Mouse (Mus musculus): ENCODE data around the gene Olfr1396. TPM values are rescaled to one million over a fixed set of nuclear protein-coding genes. Genes with fewer than 3 reads are reported as not detected.

Olfr1396 gene
- polyA plus RNA-seq, 1 experiment from 2014 or later, result not detected

- Histone ChIP-seq H3K4me3 (replicated peaks) (no peak overlapping the region), H3K27me3 (replicated peaks) (no peaks in the 10 kb centered on the region), H3K9ac (replicated peaks) (no peak overlapping the region), H3K36me3 (no peaks in the 10 kb centered on the region), H3K27ac (replicated peaks) (no peak overlapping the region), H3K9me3 (replicated peaks) (no peaks in the 10 kb centered on the region), H3K4me2 (no peak overlapping the region), H3K4me1 (no peaks in the 10 kb centered on the region)
- WGBS, result 91% methylated on average over 5 of the region's 5 CpGs
- ATAC-seq (ENCODE audit: low FRiP score), result no peak
These were observed 25.6 kb downstream of the Olfr1396 start for GRCm38 (mm10) chr11:49088990-49089652.

- no peak for ATAC-seq (ENCODE audit: low FRiP score)
- H3K27me3 ChIP-seq (replicated peaks), result no peaks in the 10 kb centered on the region
These were observed 26.7 kb downstream of the Olfr1396 start for GRCm38 (mm10) chr11:49087830-49088616.

GRCm38 (mm10) chr11:49086858-49087361 lies 27.8 kb downstream of the Olfr1396 start:
- H3K27me3 ChIP-seq (replicated peaks), result no peaks in the 10 kb centered on the region
- no peaks in the 10 kb centered on the region for H3K9me3 ChIP-seq (replicated peaks)
- H3K4me2 ChIP-seq, result no peak overlapping the region
- H3K9ac ChIP-seq (replicated peaks), result no peak overlapping the region
- no peaks in the 10 kb centered on the region for H3K36me3 ChIP-seq
- no peak for ATAC-seq (ENCODE audit: low FRiP score)
- no peaks in the 10 kb centered on the region for H3K4me1 ChIP-seq
- H3K27ac ChIP-seq (replicated peaks), result no peak overlapping the region
- 86% methylated on average over 6 of the region's 6 CpGs for WGBS
- no peak overlapping the region for H3K4me3 ChIP-seq (replicated peaks)

More at GRCm38 (mm10) chr11:49087830-49088616, 26.7 kb downstream of the Olfr1396 start:
- Histone ChIP-seq H3K36me3 (no peaks in the 10 kb centered on the region), H3K4me3 (replicated peaks) (no peak overlapping the region), H3K4me2 (peak overlapping the region; percentile 13; the same call in 1 of the 2 replicates), H3K9ac (replicated peaks) (no peak overlapping the region), H3K9me3 (replicated peaks) (no peaks in the 10 kb centered on the region), H3K27ac (replicated peaks) (no peak overlapping the region), H3K4me1 (no peaks in the 10 kb centered on the region)
- WGBS, result 55% methylated on average over 22 of the region's 22 CpGs

GRCm38 (mm10) chr11:49084875-49085274 lies 29.8 kb downstream of the Olfr1396 start:
- Histone ChIP-seq H3K4me1 (no peaks in the 10 kb centered on the region), H3K4me2 (no peak overlapping the region), H3K9ac (replicated peaks) (no peak overlapping the region), H3K36me3 (no peaks in the 10 kb centered on the region), H3K27ac (replicated peaks) (no peak overlapping the region), H3K27me3 (replicated peaks) (no peaks in the 10 kb centered on the region), H3K4me3 (replicated peaks) (no peak overlapping the region), H3K9me3 (replicated peaks) (no peaks in the 10 kb centered on the region)
- no peak for ATAC-seq (ENCODE audit: low FRiP score)
- 35% methylated on average over 3 of the region's 3 CpGs for WGBS

GRCm38 (mm10) chr11:49084385-49084784 lies 30.3 kb downstream of the Olfr1396 start:
- no peak for ATAC-seq (ENCODE audit: low FRiP score)
- Histone ChIP-seq H3K27me3 (replicated peaks) (no peaks in the 10 kb centered on the region), H3K9ac (replicated peaks) (no peak overlapping the region), H3K4me3 (replicated peaks) (no peak overlapping the region), H3K9me3 (replicated peaks) (no peaks in the 10 kb centered on the region), H3K4me1 (no peaks in the 10 kb centered on the region), H3K36me3 (no peaks in the 10 kb centered on the region), H3K4me2 (no peak overlapping the region), H3K27ac (replicated peaks) (no peak overlapping the region)
- 88% methylated on average over 1 of the region's 1 CpGs for WGBS

- Histone ChIP-seq H3K27me3 (replicated peaks) (no peaks in the 10 kb centered on the region), H3K4me2 (no peak overlapping the region), H3K27ac (replicated peaks) (no peak overlapping the region), H3K36me3 (no peaks in the 10 kb centered on the region), H3K9me3 (replicated peaks) (no peaks in the 10 kb centered on the region), H3K4me1 (no peaks in the 10 kb centered on the region), H3K9ac (replicated peaks) (no peak overlapping the region), H3K4me3 (replicated peaks) (no peak overlapping the region)
- 80% methylated on average over 3 of the region's 3 CpGs for WGBS
- ATAC-seq (ENCODE audit: low FRiP score), result no peak
These were observed 30.9 kb downstream of the Olfr1396 start for GRCm38 (mm10) chr11:49083808-49084207.

- Histone ChIP-seq H3K4me3 (replicated peaks) (no peak overlapping the region), H3K4me1 (no peaks in the 10 kb centered on the region), H3K4me2 (no peak overlapping the region), H3K36me3 (no peaks in the 10 kb centered on the region), H3K27me3 (replicated peaks) (no peaks in the 10 kb centered on the region), H3K9me3 (replicated peaks) (no peaks in the 10 kb centered on the region), H3K27ac (replicated peaks) (no peak overlapping the region), H3K9ac (replicated peaks) (no peak overlapping the region)
- 98% methylated on average over 1 of the region's 1 CpGs for WGBS
- ATAC-seq (ENCODE audit: low FRiP score), result no peak
These were observed 31.5 kb downstream of the Olfr1396 start for GRCm38 (mm10) chr11:49083146-49083545.

- ATAC-seq (ENCODE audit: low FRiP score), result no peak
These were observed 32.8 kb downstream of the Olfr1396 start for GRCm38 (mm10) chr11:49081886-49082285.

GRCm38 (mm10) chr11:49081356-49081755 lies 33.3 kb downstream of the Olfr1396 start:
- no peak overlapping the region for H3K9ac ChIP-seq (replicated peaks)
- H3K36me3 ChIP-seq, result no peaks in the 10 kb centered on the region
- no peak overlapping the region for H3K4me3 ChIP-seq (replicated peaks)
- H3K27me3 ChIP-seq (replicated peaks), result no peaks in the 10 kb centered on the region
- no peak for ATAC-seq (ENCODE audit: low FRiP score)
- 86% methylated on average over 4 of the region's 4 CpGs for WGBS
- no peak overlapping the region for H3K27ac ChIP-seq (replicated peaks)
- H3K9me3 ChIP-seq (replicated peaks), result no peaks in the 10 kb centered on the region
- no peaks in the 10 kb centered on the region for H3K4me1 ChIP-seq
- no peak overlapping the region for H3K4me2 ChIP-seq

More at GRCm38 (mm10) chr11:49081886-49082285, 32.8 kb downstream of the Olfr1396 start:
- no peak overlapping the region for H3K4me2 ChIP-seq
- no peak overlapping the region for H3K27ac ChIP-seq (replicated peaks)
- H3K9me3 ChIP-seq (replicated peaks), result no peaks in the 10 kb centered on the region
- no peaks in the 10 kb centered on the region for H3K36me3 ChIP-seq
- no peaks in the 10 kb centered on the region for H3K27me3 ChIP-seq (replicated peaks)
- WGBS, result 84% methylated on average over 3 of the region's 3 CpGs
- H3K4me3 ChIP-seq (replicated peaks), result no peak overlapping the region
- H3K9ac ChIP-seq (replicated peaks), result no peak overlapping the region
- H3K4me1 ChIP-seq, result no peaks in the 10 kb centered on the region

- no peaks in the 10 kb centered on the region for H3K27me3 ChIP-seq (replicated peaks)
- 79% methylated on average over 1 of the region's 1 CpGs for WGBS
- no peaks in the 10 kb centered on the region for H3K4me1 ChIP-seq
- no peak overlapping the region for H3K4me3 ChIP-seq (replicated peaks)
- no peak overlapping the region for H3K4me2 ChIP-seq
- ATAC-seq (ENCODE audit: low FRiP score), result no peak
- no peak overlapping the region for H3K9ac ChIP-seq (replicated peaks)
- H3K27ac ChIP-seq (replicated peaks), result no peak overlapping the region
- no peaks in the 10 kb centered on the region for H3K9me3 ChIP-seq (replicated peaks)
- no peaks in the 10 kb centered on the region for H3K36me3 ChIP-seq
These were observed 34.0 kb downstream of the Olfr1396 start for GRCm38 (mm10) chr11:49080636-49081035.

GRCm38 (mm10) chr11:49078719-49079118 lies 36.0 kb downstream of the Olfr1396 start:
- Histone ChIP-seq H3K36me3 (no peaks in the 10 kb centered on the region), H3K27ac (replicated peaks) (no peak overlapping the region), H3K27me3 (replicated peaks) (no peaks in the 10 kb centered on the region), H3K4me3 (replicated peaks) (no peak overlapping the region), H3K9me3 (replicated peaks) (no peaks in the 10 kb centered on the region), H3K4me2 (no peak overlapping the region), H3K4me1 (no peaks in the 10 kb centered on the region), H3K9ac (replicated peaks) (no peak overlapping the region)
- no peak for ATAC-seq (ENCODE audit: low FRiP score)
- WGBS, result 92% methylated on average over 3 of the region's 3 CpGs

- no peak for ATAC-seq (ENCODE audit: low FRiP score)
- Histone ChIP-seq H3K4me2 (no peak overlapping the region), H3K27me3 (replicated peaks) (no peaks in the 10 kb centered on the region), H3K9me3 (replicated peaks) (no peaks in the 10 kb centered on the region), H3K27ac (replicated peaks) (no peak overlapping the region), H3K36me3 (no peaks in the 10 kb centered on the region), H3K4me3 (replicated peaks) (no peak overlapping the region), H3K9ac (replicated peaks) (no peak overlapping the region), H3K4me1 (no peaks in the 10 kb centered on the region)
- WGBS, result 83% methylated on average over 1 of the region's 1 CpGs
These were observed 37.7 kb downstream of the Olfr1396 start for GRCm38 (mm10) chr11:49077012-49077411.

Data from neural tube, embryonic 15.5 days (tissue).